Mouse (Mus musculus) embryo, embryonic 9.5 days (tissue): ENCODE measurements around the gene Auts2.

Experiments
- DNase-seq: peaks from one replicate; pipeline ENCODE4 v3.0.0-alpha.2; 2017; ENCODE audit errors: extremely low spot score

Auts2 gene

GRCm38 (mm10) chr5:132261750-132262149 is 281.4 kb downstream of the Auts2 start:
- DNase-seq: no peak

- DNase-seq: no peak
These were observed 284.3 kb downstream of the Auts2 start for GRCm38 (mm10) chr5:132258882-132259281.

- no peak for DNase-seq
These were observed 287.6 kb downstream of the Auts2 start for GRCm38 (mm10) chr5:132255579-132255978.

GRCm38 (mm10) chr5:132249523-132249922 is 293.6 kb downstream of the Auts2 start:
- no peak for DNase-seq

GRCm38 (mm10) chr5:132248069-132248468 is 295.1 kb downstream of the Auts2 start:
- DNase-seq: no peak

GRCm38 (mm10) chr5:132235460-132235859 is 307.7 kb downstream of the Auts2 start:
- no peak for DNase-seq

GRCm38 (mm10) chr5:132234471-132234870 is 308.7 kb downstream of the Auts2 start:
- no peak for DNase-seq

GRCm38 (mm10) chr5:132231280-132232047 is 311.7 kb downstream of the Auts2 start:
- DNase-seq: peak; percentile 64

GRCm38 (mm10) chr5:132229644-132230357 is 313.3 kb downstream of the Auts2 start:
- DNase-seq: peak; percentile 48

GRCm38 (mm10) chr5:132229023-132229422 is 314.1 kb downstream of the Auts2 start:
- no peak for DNase-seq

GRCm38 (mm10) chr5:132220376-132220930 is 322.7 kb downstream of the Auts2 start:
- DNase-seq: no peak

GRCm38 (mm10) chr5:132216143-132216542 is 327.0 kb downstream of the Auts2 start:
- no peak for DNase-seq

GRCm38 (mm10) chr5:132212446-132212845 is 330.7 kb downstream of the Auts2 start:
- DNase-seq: no peak

- DNase-seq: no peak
These were observed 333.4 kb downstream of the Auts2 start for GRCm38 (mm10) chr5:132209694-132210093.

GRCm38 (mm10) chr5:132206220-132206619 is 336.9 kb downstream of the Auts2 start:
- no peak for DNase-seq

- no peak for DNase-seq
These were observed 339.3 kb downstream of the Auts2 start for GRCm38 (mm10) chr5:132203846-132204245.

- no peak for DNase-seq
These were observed 342.0 kb downstream of the Auts2 start for GRCm38 (mm10) chr5:132201077-132201645.

- DNase-seq: no peak
These were observed 342.5 kb downstream of the Auts2 start for GRCm38 (mm10) chr5:132200595-132200994.

GRCm38 (mm10) chr5:132195048-132195533 is 348.1 kb downstream of the Auts2 start:
- peak; percentile 15 for DNase-seq

- no peak for DNase-seq
These were observed 353.0 kb downstream of the Auts2 start for GRCm38 (mm10) chr5:132190190-132190589.

GRCm38 (mm10) chr5:132186659-132187058 is 356.5 kb downstream of the Auts2 start:
- DNase-seq: peak; percentile 11

GRCm38 (mm10) chr5:132186221-132186620 is 356.9 kb downstream of the Auts2 start:
- DNase-seq: peak; percentile 18
